Mouse (Mus musculus): ENCODE data around the gene B4galnt3. TPM values are rescaled to one million over a fixed set of nuclear protein-coding genes. Genes with fewer than 3 reads are reported as not detected.

The B4galnt3 gene
- polyA plus RNA-seq, 1 experiment, result 0.33 TPM

GRCm38 (mm10) chr6:120256431-120256935 lies 37.9 kb downstream of the B4galnt3 start:
- no peaks in the 10 kb centered on the region for H3K79me3 ChIP-seq (ENCODE audit: low read depth)
- H3ac ChIP-seq (ENCODE audit: control insufficient read depth, insufficient read length, low read depth), result no peak overlapping the region
- TF ChIP-seq CEBPB (IDR thresholded peaks at IDR 0.05; ENCODE audit: low read depth), result no peak
- TF ChIP-seq FOSL1 (IDR thresholded peaks at IDR 0.05; ENCODE audit: insufficient read depth, low read length, poor library complexity, severe bottlenecking), result no peak
- no peak for TF ChIP-seq MYOG (IDR thresholded peaks at IDR 0.05; ENCODE audit: control insufficient read depth, extremely low read depth, insufficient read length)
- TF ChIP-seq MYOD1 (IDR thresholded peaks at IDR 0.05; ENCODE audit: control insufficient read depth, insufficient read length, low read depth), result no peak
- TF ChIP-seq USF1 (IDR thresholded peaks at IDR 0.05; ENCODE audit: low read depth), result no peak
- no peak for TF ChIP-seq MAX (IDR thresholded peaks at IDR 0.05)
- no peak for TF ChIP-seq CTCF (IDR thresholded peaks at IDR 0.05; ENCODE audit: control insufficient read depth, insufficient read depth, insufficient read length)
- no peaks in the 10 kb centered on the region for H3K79me2 ChIP-seq (ENCODE audit: control insufficient read depth, insufficient read depth)
- no peaks in the 10 kb centered on the region for H3K27me3 ChIP-seq (ENCODE audit: control insufficient read depth, insufficient read depth, insufficient read length)
- H3K4me3 ChIP-seq (ENCODE audit: insufficient read depth, poor library complexity, severe bottlenecking), result no peak overlapping the region
- no peaks in the 10 kb centered on the region for H3K36me3 ChIP-seq (ENCODE audit: control insufficient read depth, insufficient read depth)

- Histone ChIP-seq H3ac (ENCODE audit: control insufficient read depth, insufficient read length, low read depth) (no peak overlapping the region), H3K27me3 (ENCODE audit: control insufficient read depth, insufficient read depth, insufficient read length) (peaks cover 5% of the 10 kb centered on the region), H3K4me3 (ENCODE audit: insufficient read depth, poor library complexity, severe bottlenecking) (no peak overlapping the region), H3K79me2 (ENCODE audit: control insufficient read depth, insufficient read depth) (no peaks in the 10 kb centered on the region), H3K79me3 (ENCODE audit: low read depth) (no peaks in the 10 kb centered on the region), H3K36me3 (ENCODE audit: control insufficient read depth, insufficient read depth) (no peaks in the 10 kb centered on the region)
- no peak for TF ChIP-seq CEBPB (IDR thresholded peaks at IDR 0.05; ENCODE audit: low read depth)
- TF ChIP-seq MYOG (IDR thresholded peaks at IDR 0.05; ENCODE audit: control insufficient read depth, extremely low read depth, insufficient read length), result no peak
- TF ChIP-seq MYOD1 (IDR thresholded peaks at IDR 0.05; ENCODE audit: control insufficient read depth, insufficient read length, low read depth), result no peak
- TF ChIP-seq USF1 (IDR thresholded peaks at IDR 0.05; ENCODE audit: low read depth), result no peak
- TF ChIP-seq MAX (IDR thresholded peaks at IDR 0.05), result no peak
- TF ChIP-seq CTCF (IDR thresholded peaks at IDR 0.05; ENCODE audit: control insufficient read depth, insufficient read depth, insufficient read length), result no peak
- TF ChIP-seq FOSL1 (IDR thresholded peaks at IDR 0.05; ENCODE audit: insufficient read depth, low read length, poor library complexity, severe bottlenecking), result no peak
These were observed 38.7 kb downstream of the B4galnt3 start for GRCm38 (mm10) chr6:120255701-120256100.

- no peaks in the 10 kb centered on the region for H3K79me2 ChIP-seq (ENCODE audit: control insufficient read depth, insufficient read depth)
- TF ChIP-seq MYOD1 (IDR thresholded peaks at IDR 0.05; ENCODE audit: control insufficient read depth, insufficient read length, low read depth) (no peak), MAX (IDR thresholded peaks at IDR 0.05) (no peak), FOSL1 (IDR thresholded peaks at IDR 0.05; ENCODE audit: insufficient read depth, low read length, poor library complexity, severe bottlenecking) (no peak), USF1 (IDR thresholded peaks at IDR 0.05; ENCODE audit: low read depth) (no peak), CEBPB (IDR thresholded peaks at IDR 0.05; ENCODE audit: low read depth) (no peak), CTCF (IDR thresholded peaks at IDR 0.05; ENCODE audit: control insufficient read depth, insufficient read depth, insufficient read length) (no peak), MYOG (IDR thresholded peaks at IDR 0.05; ENCODE audit: control insufficient read depth, extremely low read depth, insufficient read length) (no peak)
- no peak overlapping the region for H3K4me3 ChIP-seq (ENCODE audit: insufficient read depth, poor library complexity, severe bottlenecking)
- H3K27me3 ChIP-seq (ENCODE audit: control insufficient read depth, insufficient read depth, insufficient read length), result peaks cover 8% of the 10 kb centered on the region
- no peak overlapping the region for H3ac ChIP-seq (ENCODE audit: control insufficient read depth, insufficient read length, low read depth)
- no peaks in the 10 kb centered on the region for H3K79me3 ChIP-seq (ENCODE audit: low read depth)
- no peaks in the 10 kb centered on the region for H3K36me3 ChIP-seq (ENCODE audit: control insufficient read depth, insufficient read depth)
These were observed 39.2 kb downstream of the B4galnt3 start for GRCm38 (mm10) chr6:120255144-120255543.

GRCm38 (mm10) chr6:120254640-120255039 lies 39.7 kb downstream of the B4galnt3 start:
- TF ChIP-seq CEBPB (IDR thresholded peaks at IDR 0.05; ENCODE audit: low read depth) (no peak), USF1 (IDR thresholded peaks at IDR 0.05; ENCODE audit: low read depth) (no peak), CTCF (IDR thresholded peaks at IDR 0.05; ENCODE audit: control insufficient read depth, insufficient read depth, insufficient read length) (no peak), MAX (IDR thresholded peaks at IDR 0.05) (no peak), MYOG (IDR thresholded peaks at IDR 0.05; ENCODE audit: control insufficient read depth, extremely low read depth, insufficient read length) (no peak), FOSL1 (IDR thresholded peaks at IDR 0.05; ENCODE audit: insufficient read depth, low read length, poor library complexity, severe bottlenecking) (no peak), MYOD1 (IDR thresholded peaks at IDR 0.05; ENCODE audit: control insufficient read depth, insufficient read length, low read depth) (no peak)
- Histone ChIP-seq H3K36me3 (ENCODE audit: control insufficient read depth, insufficient read depth) (no peaks in the 10 kb centered on the region), H3K4me3 (ENCODE audit: insufficient read depth, poor library complexity, severe bottlenecking) (no peak overlapping the region), H3K79me3 (ENCODE audit: low read depth) (no peaks in the 10 kb centered on the region), H3ac (ENCODE audit: control insufficient read depth, insufficient read length, low read depth) (no peak overlapping the region), H3K27me3 (ENCODE audit: control insufficient read depth, insufficient read depth, insufficient read length) (peaks cover 8% of the 10 kb centered on the region), H3K79me2 (ENCODE audit: control insufficient read depth, insufficient read depth) (no peaks in the 10 kb centered on the region)

GRCm38 (mm10) chr6:120252741-120253140 lies 41.6 kb downstream of the B4galnt3 start:
- Histone ChIP-seq H3K27me3 (ENCODE audit: control insufficient read depth, insufficient read depth, insufficient read length) (peaks cover 8% of the 10 kb centered on the region), H3ac (ENCODE audit: control insufficient read depth, insufficient read length, low read depth) (no peak overlapping the region), H3K79me2 (ENCODE audit: control insufficient read depth, insufficient read depth) (no peaks in the 10 kb centered on the region), H3K79me3 (ENCODE audit: low read depth) (no peaks in the 10 kb centered on the region), H3K4me3 (ENCODE audit: insufficient read depth, poor library complexity, severe bottlenecking) (no peak overlapping the region), H3K36me3 (ENCODE audit: control insufficient read depth, insufficient read depth) (no peaks in the 10 kb centered on the region)
- TF ChIP-seq MYOG (IDR thresholded peaks at IDR 0.05; ENCODE audit: control insufficient read depth, extremely low read depth, insufficient read length) (no peak), MAX (IDR thresholded peaks at IDR 0.05) (no peak), MYOD1 (IDR thresholded peaks at IDR 0.05; ENCODE audit: control insufficient read depth, insufficient read length, low read depth) (no peak), CTCF (IDR thresholded peaks at IDR 0.05; ENCODE audit: control insufficient read depth, insufficient read depth, insufficient read length) (no peak), FOSL1 (IDR thresholded peaks at IDR 0.05; ENCODE audit: insufficient read depth, low read length, poor library complexity, severe bottlenecking) (no peak), CEBPB (IDR thresholded peaks at IDR 0.05; ENCODE audit: low read depth) (no peak), USF1 (IDR thresholded peaks at IDR 0.05; ENCODE audit: low read depth) (no peak)

Data from C2C12 (cell line).